Mouse (Mus musculus): ENCODE data around the gene Il1rapl1. TPM values are rescaled to one million over a fixed set of nuclear protein-coding genes. Genes with fewer than 3 reads are reported as not detected.
"Not testable (repeated sequence)": the region's sequence is repeated elsewhere in the genome, so short reads cannot be mapped to it uniquely, and the experiment has no call there.

Il1rapl1 gene
- polyA plus RNA-seq, 1 experiment from 2014 or later: 0.21 TPM

GRCm38 (mm10) chrX:87483416-87483815 lies 632.0 kb downstream of the Il1rapl1 start:
- DNase-seq (ENCODE audit: low spot score) (no peak), ATAC-seq (ENCODE audit: low read depth) (no peak)
- H3K4me2 ChIP-seq (ENCODE audit: low read depth, low read length): no peak overlapping the region
- no peak overlapping the region for H3K27ac ChIP-seq (replicated peaks; ENCODE audit: low read depth, low read length)
- H3K36me3 ChIP-seq (ENCODE audit: control insufficient read depth, insufficient read depth, low read length): no peaks in the 10 kb centered on the region
- WGBS: 70% methylated on average over 1 of the region's 1 CpGs
- H3K4me1 ChIP-seq (ENCODE audit: control insufficient read depth, insufficient read depth, low read length): no peaks in the 10 kb centered on the region
- H3K9ac ChIP-seq (ENCODE audit: low read depth, low read length): no peak overlapping the region
- H3K9me3 ChIP-seq (ENCODE audit: control insufficient read depth, low read length): no peaks in the 10 kb centered on the region
- H3K27me3 ChIP-seq (replicated peaks; ENCODE audit: control insufficient read depth, insufficient read depth, low read length): no peaks in the 10 kb centered on the region
- no peak overlapping the region for H3K4me3 ChIP-seq (ENCODE audit: low read depth, low read length)

- not testable (repeated sequence) for H3K9ac ChIP-seq (ENCODE audit: low read depth, low read length); H3K4me3 ChIP-seq (ENCODE audit: low read depth, low read length); H3K4me2 ChIP-seq (ENCODE audit: low read depth, low read length); H3K27me3 ChIP-seq (replicated peaks; ENCODE audit: control insufficient read depth, insufficient read depth, low read length); H3K27ac ChIP-seq (replicated peaks; ENCODE audit: low read depth, low read length); H3K36me3 ChIP-seq (ENCODE audit: control insufficient read depth, insufficient read depth, low read length); H3K4me1 ChIP-seq (ENCODE audit: control insufficient read depth, insufficient read depth, low read length); H3K9me3 ChIP-seq (ENCODE audit: control insufficient read depth, low read length)
- ATAC-seq (ENCODE audit: low read depth) (peak; percentile 57; the same call in 1 of the 2 replicates), DNase-seq (ENCODE audit: low spot score) (peak; percentile 84)
- whole genome bisulfite sequencing: 79% methylated on average over 11 of the region's 11 CpGs
These were observed 877.3 kb downstream of the Il1rapl1 start for GRCm38 (mm10) chrX:87238191-87238590.

- Histone ChIP-seq H3K4me2 (ENCODE audit: low read depth, low read length) (no peak overlapping the region), H3K9me3 (ENCODE audit: control insufficient read depth, low read length) (no peaks in the 10 kb centered on the region), H3K36me3 (ENCODE audit: control insufficient read depth, insufficient read depth, low read length) (no peaks in the 10 kb centered on the region), H3K27ac (replicated peaks; ENCODE audit: low read depth, low read length) (no peak overlapping the region), H3K9ac (ENCODE audit: low read depth, low read length) (no peak overlapping the region), H3K27me3 (replicated peaks; ENCODE audit: control insufficient read depth, insufficient read depth, low read length) (no peaks in the 10 kb centered on the region), H3K4me3 (ENCODE audit: low read depth, low read length) (no peak overlapping the region), H3K4me1 (ENCODE audit: control insufficient read depth, insufficient read depth, low read length) (no peaks in the 10 kb centered on the region)
- DNase-seq (ENCODE audit: low spot score): peak; percentile 4
- no peak for ATAC-seq (ENCODE audit: low read depth)
These were observed 890.2 kb downstream of the Il1rapl1 start for GRCm38 (mm10) chrX:87225280-87225679.

GRCm38 (mm10) chrX:87002296-87002695 lies 1113.1 kb downstream of the Il1rapl1 start:
- no peaks in the 10 kb centered on the region for H3K27me3 ChIP-seq (replicated peaks; ENCODE audit: control insufficient read depth, insufficient read depth, low read length)

GRCm38 (mm10) chrX:86955126-86955525 lies 1160.3 kb downstream of the Il1rapl1 start:
- H3K27me3 ChIP-seq (replicated peaks; ENCODE audit: control insufficient read depth, insufficient read depth, low read length): no peaks in the 10 kb centered on the region
- H3K27ac ChIP-seq (replicated peaks; ENCODE audit: low read depth, low read length): no peak overlapping the region
- no peak overlapping the region for H3K4me2 ChIP-seq (ENCODE audit: low read depth, low read length)
- H3K4me1 ChIP-seq (ENCODE audit: control insufficient read depth, insufficient read depth, low read length): no peaks in the 10 kb centered on the region
- H3K9ac ChIP-seq (ENCODE audit: low read depth, low read length): no peak overlapping the region
- WGBS: 45% methylated on average over 1 of the region's 1 CpGs
- no peak overlapping the region for H3K4me3 ChIP-seq (ENCODE audit: low read depth, low read length)
- no peaks in the 10 kb centered on the region for H3K9me3 ChIP-seq (ENCODE audit: control insufficient read depth, low read length)
- no peaks in the 10 kb centered on the region for H3K36me3 ChIP-seq (ENCODE audit: control insufficient read depth, insufficient read depth, low read length)
- ATAC-seq (ENCODE audit: low read depth) (no peak), DNase-seq (ENCODE audit: low spot score) (no peak)

More at GRCm38 (mm10) chrX:87002296-87002695, 1113.1 kb downstream of the Il1rapl1 start:
- Histone ChIP-seq H3K4me3 (ENCODE audit: low read depth, low read length) (no peak overlapping the region), H3K4me2 (ENCODE audit: low read depth, low read length) (no peak overlapping the region), H3K9me3 (ENCODE audit: control insufficient read depth, low read length) (no peaks in the 10 kb centered on the region), H3K4me1 (ENCODE audit: control insufficient read depth, insufficient read depth, low read length) (no peaks in the 10 kb centered on the region), H3K36me3 (ENCODE audit: control insufficient read depth, insufficient read depth, low read length) (no peaks in the 10 kb centered on the region), H3K27ac (replicated peaks; ENCODE audit: low read depth, low read length) (no peak overlapping the region), H3K9ac (ENCODE audit: low read depth, low read length) (no peak overlapping the region)
- DNase-seq (ENCODE audit: low spot score) (no peak), ATAC-seq (ENCODE audit: low read depth) (no peak)

- H3K4me3 ChIP-seq (ENCODE audit: low read depth, low read length): no peak overlapping the region
- no peak overlapping the region for H3K27ac ChIP-seq (replicated peaks; ENCODE audit: low read depth, low read length)
- no peak overlapping the region for H3K9ac ChIP-seq (ENCODE audit: low read depth, low read length)
- H3K4me1 ChIP-seq (ENCODE audit: control insufficient read depth, insufficient read depth, low read length): no peaks in the 10 kb centered on the region
- no peak overlapping the region for H3K4me2 ChIP-seq (ENCODE audit: low read depth, low read length)
- DNase-seq (ENCODE audit: low spot score): no peak
- no peaks in the 10 kb centered on the region for H3K36me3 ChIP-seq (ENCODE audit: control insufficient read depth, insufficient read depth, low read length)
- no peaks in the 10 kb centered on the region for H3K9me3 ChIP-seq (ENCODE audit: control insufficient read depth, low read length)
- WGBS: 90% methylated on average over 1 of the region's 1 CpGs
- H3K27me3 ChIP-seq (replicated peaks; ENCODE audit: control insufficient read depth, insufficient read depth, low read length): no peaks in the 10 kb centered on the region
- ATAC-seq (ENCODE audit: low read depth): no peak
These were observed 1160.8 kb downstream of the Il1rapl1 start for GRCm38 (mm10) chrX:86954614-86955013.

GRCm38 (mm10) chrX:86950940-86951339 lies 1164.5 kb downstream of the Il1rapl1 start:
- 57% methylated on average over 2 of the region's 2 CpGs for WGBS
- H3K9me3 ChIP-seq (ENCODE audit: control insufficient read depth, low read length): no peaks in the 10 kb centered on the region
- H3K36me3 ChIP-seq (ENCODE audit: control insufficient read depth, insufficient read depth, low read length): no peaks in the 10 kb centered on the region
- no peaks in the 10 kb centered on the region for H3K27me3 ChIP-seq (replicated peaks; ENCODE audit: control insufficient read depth, insufficient read depth, low read length)
- no peak overlapping the region for H3K9ac ChIP-seq (ENCODE audit: low read depth, low read length)
- no peaks in the 10 kb centered on the region for H3K4me1 ChIP-seq (ENCODE audit: control insufficient read depth, insufficient read depth, low read length)
- no peak for ATAC-seq (ENCODE audit: low read depth)
- no peak for DNase-seq (ENCODE audit: low spot score)
- no peak overlapping the region for H3K27ac ChIP-seq (replicated peaks; ENCODE audit: low read depth, low read length)
- H3K4me3 ChIP-seq (ENCODE audit: low read depth, low read length): no peak overlapping the region
- no peak overlapping the region for H3K4me2 ChIP-seq (ENCODE audit: low read depth, low read length)

- no peaks in the 10 kb centered on the region for H3K4me1 ChIP-seq (ENCODE audit: control insufficient read depth, insufficient read depth, low read length)
- no peak overlapping the region for H3K27ac ChIP-seq (replicated peaks; ENCODE audit: low read depth, low read length)
- H3K9ac ChIP-seq (ENCODE audit: low read depth, low read length): no peak overlapping the region
- ATAC-seq (ENCODE audit: low read depth): no peak
- no peaks in the 10 kb centered on the region for H3K36me3 ChIP-seq (ENCODE audit: control insufficient read depth, insufficient read depth, low read length)
- H3K4me3 ChIP-seq (ENCODE audit: low read depth, low read length): no peak overlapping the region
- H3K27me3 ChIP-seq (replicated peaks; ENCODE audit: control insufficient read depth, insufficient read depth, low read length): no peaks in the 10 kb centered on the region
- DNase-seq (ENCODE audit: low spot score): no peak
- no peaks in the 10 kb centered on the region for H3K9me3 ChIP-seq (ENCODE audit: control insufficient read depth, low read length)
- H3K4me2 ChIP-seq (ENCODE audit: low read depth, low read length): no peak overlapping the region
These were observed 1166.3 kb downstream of the Il1rapl1 start for GRCm38 (mm10) chrX:86949112-86949511.

GRCm38 (mm10) chrX:86854835-86855234 lies 1260.6 kb downstream of the Il1rapl1 start:
- H3K4me1 ChIP-seq (ENCODE audit: control insufficient read depth, insufficient read depth, low read length): no peaks in the 10 kb centered on the region
- no peak for DNase-seq (ENCODE audit: low spot score)
- no peaks in the 10 kb centered on the region for H3K36me3 ChIP-seq (ENCODE audit: control insufficient read depth, insufficient read depth, low read length)
- no peak overlapping the region for H3K27ac ChIP-seq (replicated peaks; ENCODE audit: low read depth, low read length)
- no peak overlapping the region for H3K9ac ChIP-seq (ENCODE audit: low read depth, low read length)
- H3K4me3 ChIP-seq (ENCODE audit: low read depth, low read length): no peak overlapping the region
- H3K27me3 ChIP-seq (replicated peaks; ENCODE audit: control insufficient read depth, insufficient read depth, low read length): no peaks in the 10 kb centered on the region
- 75% methylated on average over 2 of the region's 2 CpGs for WGBS
- H3K9me3 ChIP-seq (ENCODE audit: control insufficient read depth, low read length): no peaks in the 10 kb centered on the region
- no peak overlapping the region for H3K4me2 ChIP-seq (ENCODE audit: low read depth, low read length)
- no peak for ATAC-seq (ENCODE audit: low read depth)
